Mouse (Mus musculus) heart, adult 8-10 months (tissue): ENCODE measurements around the gene Spdye4b. TPM values are rescaled to one million over a fixed set of nuclear protein-coding genes. Genes with fewer than 3 reads are reported as not detected.
"Not testable (repeated sequence)": the region's sequence is repeated elsewhere in the genome, so short reads cannot be mapped to it uniquely, and the experiment has no call there.

Experiments
- DNase-seq: peaks from one replicate; pipeline ENCODE4 v3.0.0; 2022; ENCODE audit warnings: low spot score
- total RNA-seq, 4 experiments: library from RNA; stranded (reverse); gene quantifications; 2 replicates each; pipeline ENCODE4 v1.2.4; 2022

Spdye4b gene
- total RNA-seq = not detected

- peak; percentile 95 for DNase-seq
Measured at GRCm38 (mm10) chr5:143180255-143181076, at the start of gene Spdye4b, which contains the start of gene Rbak. Gene Spdye4b (plus strand): TSS chr5:143181017. Gene Rbak (minus strand): TSS chr5:143180775.

- DNase-seq = no peak
Measured at GRCm38 (mm10) chr5:143132935-143133514, 47.8 kb upstream of the Spdye4b start.

- DNase-seq = not testable (repeated sequence)
Measured at GRCm38 (mm10) chr5:143134216-143135010, 46.4 kb upstream of the Spdye4b start.

GRCm38 (mm10) chr5:143135042-143135441 lies 45.8 kb upstream of the Spdye4b start:
- DNase-seq = no peak

- DNase-seq = no peak
Measured at GRCm38 (mm10) chr5:143137580-143137979, 43.2 kb upstream of the Spdye4b start.

GRCm38 (mm10) chr5:143147481-143147880 lies 33.3 kb upstream of the Spdye4b start, which contains the start of gene Olfr718-ps1:
Gene Olfr718-ps1 (minus strand): TSS chr5:143147581.
- DNase-seq = no peak

GRCm38 (mm10) chr5:143148661-143149060 lies 32.2 kb upstream of the Spdye4b start:
- DNase-seq = no peak

- no peak for DNase-seq
Measured at GRCm38 (mm10) chr5:143149536-143149935, 31.3 kb upstream of the Spdye4b start.

- DNase-seq = no peak
Measured at GRCm38 (mm10) chr5:143150044-143150443, 30.8 kb upstream of the Spdye4b start.

GRCm38 (mm10) chr5:143153756-143154155 lies 27.1 kb upstream of the Spdye4b start:
- no peak for DNase-seq

GRCm38 (mm10) chr5:143155534-143155933 lies 25.3 kb upstream of the Spdye4b start:
- DNase-seq = no peak

- no peak for DNase-seq
Measured at GRCm38 (mm10) chr5:143165508-143166070, 15.2 kb upstream of the Spdye4b start.

- no peak for DNase-seq
Measured at GRCm38 (mm10) chr5:143175970-143176369, 4.8 kb upstream of the Spdye4b start.

- no peak for DNase-seq
Measured at GRCm38 (mm10) chr5:143177541-143178200, 3.1 kb upstream of the Spdye4b start.

GRCm38 (mm10) chr5:143179179-143179578 lies 1.6 kb upstream of the Spdye4b start:
- no peak for DNase-seq

GRCm38 (mm10) chr5:143188014-143188413 lies 7.2 kb downstream of the Spdye4b start:
- DNase-seq = not testable (repeated sequence)

- no peak for DNase-seq
Measured at GRCm38 (mm10) chr5:143192806-143193205, 12.0 kb downstream of the Spdye4b start.

GRCm38 (mm10) chr5:143194747-143195146 lies 13.9 kb downstream of the Spdye4b start:
- not testable (repeated sequence) for DNase-seq

- DNase-seq = no peak
Measured at GRCm38 (mm10) chr5:143195166-143195565, 14.3 kb downstream of the Spdye4b start.

- no peak for DNase-seq
Measured at GRCm38 (mm10) chr5:143196506-143196905, 15.7 kb downstream of the Spdye4b start.

GRCm38 (mm10) chr5:143205015-143205414 lies 24.2 kb downstream of the Spdye4b start:
- DNase-seq = no peak
